Mouse (Mus musculus): ENCODE measurements at regions not wholly inside any gene's neighbourhood (a gene's known extent, or its start where the extent isn't known, plus 50 kb on each side); places are given as distances from the start of the nearest gene placed in this dataset.

- Histone ChIP-seq H3K4me2 (ENCODE audit: insufficient read depth, low read depth, poor library complexity, severe bottlenecking) (peak overlapping the region; percentile 5), H3K36me3 (replicated peaks in 1 of 2; ENCODE audit: control insufficient read depth in 1 of 2, insufficient read depth in 1 of 2, low read length in 1 of 2) (no peaks in the 10 kb centered on the region), H3K9me3 (replicated peaks; ENCODE audit: low read length) (peaks cover 7% of the 10 kb centered on the region), H3K79me2 (replicated peaks; ENCODE audit: control insufficient read depth, extremely low read depth, insufficient read depth, poor library complexity, severe bottlenecking) (no peaks in the 10 kb centered on the region), H3K9ac (ENCODE audit: insufficient read depth, low read depth) (no peak overlapping the region), H3K4me3 (replicated peaks in 1 of 3; ENCODE audit: low read depth in 2 of 3, low read length in 2 of 3, poor library complexity in 1 of 3) (no peak overlapping the region), H3K27ac (ENCODE audit: insufficient read depth, low read depth) (no peak overlapping the region), H3K27me3 (replicated peaks) (peaks cover 10% of the 10 kb centered on the region), H3K4me1 (ENCODE audit: control insufficient read depth in 1 of 2, insufficient read depth in 2 of 2) (no peaks in the 10 kb centered on the region; a peak in 1 of 4 replicates)
- TF ChIP-seq IRF4 (IDR thresholded peaks at IDR 0.05; ENCODE audit: low read depth, low read length) (peak; percentile 67; the same call in 1 of the 2 replicates), NRF1 (IDR thresholded peaks at IDR 0.05; ENCODE audit: low read depth, low read length) (no peak), MAZ (IDR thresholded peaks at IDR 0.05; ENCODE audit: low read depth, low read length) (no peak)
- dilution Hi-C loops (cut with MboI; ENCODE audit: extremely low pct_ligation_motif_present, extremely low pct_unique_long_range_greater_than_20kb, low sequenced_read_pairs) (no loop called here), in situ Hi-C loops (cut with MboI; ENCODE audit: low pct_ligation_motif_present, low pct_unique_long_range_greater_than_20kb, low sequenced_read_pairs) (no loop called here)
- no peak for DNase-seq (ENCODE audit: extremely low read depth)
Observed at GRCm38 (mm10) chr16:91995459-91996190, 62.4 kb upstream of the Mrps6 start.

GRCm38 (mm10) chr16:92007351-92007750 is 50.7 kb upstream of the Mrps6 start:
- no peaks in the 10 kb centered on the region for H3K4me1 ChIP-seq (ENCODE audit: control insufficient read depth in 1 of 2, insufficient read depth in 2 of 2)
- peaks cover 5% of the 10 kb centered on the region for H3K27me3 ChIP-seq (replicated peaks)
- no peak overlapping the region for H3K4me3 ChIP-seq (replicated peaks in 1 of 3; ENCODE audit: low read depth in 2 of 3, low read length in 2 of 3, poor library complexity in 1 of 3)
- in situ Hi-C loops (cut with MboI; ENCODE audit: low pct_ligation_motif_present, low pct_unique_long_range_greater_than_20kb, low sequenced_read_pairs) (no loop called here), dilution Hi-C loops (cut with MboI; ENCODE audit: extremely low pct_ligation_motif_present, extremely low pct_unique_long_range_greater_than_20kb, low sequenced_read_pairs) (no loop called here)
- no peak overlapping the region for H3K27ac ChIP-seq (ENCODE audit: insufficient read depth, low read depth)
- TF ChIP-seq NELFE (IDR thresholded peaks at IDR 0.05; ENCODE audit: low read depth, low read length): no peak
- no peak for TF ChIP-seq GABPA (IDR thresholded peaks at IDR 0.05; ENCODE audit: insufficient replicate concordance, low read depth, low read length)
- no peak for TF ChIP-seq MEF2A (IDR thresholded peaks at IDR 0.05; ENCODE audit: borderline replicate concordance, low read depth, low read length)
- no peak for TF ChIP-seq PAX5 (IDR thresholded peaks at IDR 0.05; ENCODE audit: low read length)
- TF ChIP-seq MAX (IDR thresholded peaks at IDR 0.05; ENCODE audit: low read length): no peak
- no peak for TF ChIP-seq ZC3H11A (IDR thresholded peaks at IDR 0.05; ENCODE audit: low read depth, low read length)
- no peak for TF ChIP-seq CHD2 (IDR thresholded peaks at IDR 0.05; ENCODE audit: low read length)
- DNase-seq (ENCODE audit: extremely low read depth): no peak
- H3K4me2 ChIP-seq (ENCODE audit: insufficient read depth, low read depth, poor library complexity, severe bottlenecking): no peak overlapping the region
- no peaks in the 10 kb centered on the region for H3K79me2 ChIP-seq (replicated peaks; ENCODE audit: control insufficient read depth, extremely low read depth, insufficient read depth, poor library complexity, severe bottlenecking)
- peaks cover 4% of the 10 kb centered on the region for H3K9me3 ChIP-seq (replicated peaks; ENCODE audit: low read length)
- no peaks in the 10 kb centered on the region for H3K36me3 ChIP-seq (replicated peaks in 1 of 2; ENCODE audit: control insufficient read depth in 1 of 2, insufficient read depth in 1 of 2, low read length in 1 of 2)
- no peak overlapping the region for H3K9ac ChIP-seq (ENCODE audit: insufficient read depth, low read depth)

Data from CH12.LX (cell line).